Mouse (Mus musculus): ENCODE measurements around the gene Slc9a3r1. TPM values are rescaled to one million over a fixed set of nuclear protein-coding genes. Genes with fewer than 3 reads are reported as not detected.

The Slc9a3r1 gene
- polyA plus RNA-seq, 1 experiment from 2014 or later: 24.6 TPM

- 5% methylated on average over 15 of the region's 15 CpGs for WGBS
- H3K4me3 ChIP-seq: peak overlapping the region; percentile 41
- no peaks in the 10 kb centered on the region for H3K9me3 ChIP-seq (replicated peaks)
- peak overlapping the region; percentile 70 for H3K4me2 ChIP-seq
- no peak overlapping the region for H3K27ac ChIP-seq
- no peaks in the 10 kb centered on the region for H3K36me3 ChIP-seq
- H3K9ac ChIP-seq: no peak overlapping the region
- H3K4me1 ChIP-seq (replicated peaks): peaks cover 18% of the 10 kb centered on the region
- peaks cover 47% of the 10 kb centered on the region for H3K27me3 ChIP-seq
- ATAC-seq (replicated peaks; ENCODE audit: insufficient number of reproducible peaks, insufficient read depth, low FRiP score, low read depth): 0 out of 2 replicates have a peak, but pooled peaks have one; percentile 35
These were observed 11.2 kb upstream of the Slc9a3r1 start for GRCm38 (mm10) chr11:115151755-115152429.

GRCm38 (mm10) chr11:115153088-115153487 is 10.1 kb upstream of the Slc9a3r1 start:
- peaks cover 46% of the 10 kb centered on the region for H3K27me3 ChIP-seq
- no peak overlapping the region for H3K4me2 ChIP-seq

GRCm38 (mm10) chr11:115153699-115154292 is 9.3 kb upstream of the Slc9a3r1 start:
- no peak overlapping the region for H3K9ac ChIP-seq
- H3K27ac ChIP-seq: no peak overlapping the region
- peaks cover 27% of the 10 kb centered on the region for H3K4me1 ChIP-seq (replicated peaks)
- H3K9me3 ChIP-seq (replicated peaks): no peaks in the 10 kb centered on the region
- H3K4me2 ChIP-seq: peak overlapping the region; percentile 60
- under 1% methylated on average over 35 of the region's 35 CpGs for WGBS
- peak overlapping the region; percentile 40 for H3K4me3 ChIP-seq
- H3K27me3 ChIP-seq: peaks cover 46% of the 10 kb centered on the region
- no peaks in the 10 kb centered on the region for H3K36me3 ChIP-seq
- peak; percentile 68 for ATAC-seq (replicated peaks; ENCODE audit: insufficient number of reproducible peaks, insufficient read depth, low FRiP score, low read depth)

More at GRCm38 (mm10) chr11:115153088-115153487, 10.1 kb upstream of the Slc9a3r1 start:
- Histone ChIP-seq H3K9me3 (replicated peaks) (no peaks in the 10 kb centered on the region), H3K27ac (no peak overlapping the region), H3K9ac (no peak overlapping the region), H3K4me3 (no peak overlapping the region), H3K36me3 (no peaks in the 10 kb centered on the region), H3K4me1 (replicated peaks) (peaks cover 20% of the 10 kb centered on the region)
- 70% methylated on average over 9 of the region's 9 CpGs for WGBS
- no peak for ATAC-seq (replicated peaks; ENCODE audit: insufficient number of reproducible peaks, insufficient read depth, low FRiP score, low read depth)

GRCm38 (mm10) chr11:115155053-115155634 is 8.0 kb upstream of the Slc9a3r1 start:
- H3K4me3 ChIP-seq: no peak overlapping the region
- 11% methylated on average over 5 of the region's 5 CpGs for WGBS
- H3K9me3 ChIP-seq (replicated peaks): no peaks in the 10 kb centered on the region
- peaks cover 46% of the 10 kb centered on the region for H3K27me3 ChIP-seq
- H3K4me2 ChIP-seq: no peak overlapping the region
- H3K4me1 ChIP-seq (replicated peaks): peaks cover 27% of the 10 kb centered on the region
- no peak for ATAC-seq (replicated peaks; ENCODE audit: insufficient number of reproducible peaks, insufficient read depth, low FRiP score, low read depth)
- H3K36me3 ChIP-seq: no peaks in the 10 kb centered on the region
- H3K9ac ChIP-seq: no peak overlapping the region
- no peak overlapping the region for H3K27ac ChIP-seq

GRCm38 (mm10) chr11:115157933-115158719 is 5.0 kb upstream of the Slc9a3r1 start:
- H3K4me3 ChIP-seq: no peak overlapping the region
- H3K36me3 ChIP-seq: no peaks in the 10 kb centered on the region
- WGBS: 14% methylated on average over 12 of the region's 12 CpGs

GRCm38 (mm10) chr11:115160016-115160797 is 2.9 kb upstream of the Slc9a3r1 start:
- Histone ChIP-seq H3K27me3 (peaks cover 27% of the 10 kb centered on the region), H3K4me3 (no peak overlapping the region), H3K4me2 (no peak overlapping the region), H3K9me3 (replicated peaks) (no peaks in the 10 kb centered on the region), H3K4me1 (replicated peaks) (peaks cover 41% of the 10 kb centered on the region), H3K27ac (no peak overlapping the region), H3K9ac (no peak overlapping the region), H3K36me3 (no peaks in the 10 kb centered on the region)
- ATAC-seq (replicated peaks; ENCODE audit: insufficient number of reproducible peaks, insufficient read depth, low FRiP score, low read depth): no peak
- WGBS: 60% methylated on average over 11 of the region's 11 CpGs

More at GRCm38 (mm10) chr11:115157933-115158719, 5.0 kb upstream of the Slc9a3r1 start:
- Histone ChIP-seq H3K27me3 (peaks cover 39% of the 10 kb centered on the region), H3K9me3 (replicated peaks) (no peaks in the 10 kb centered on the region), H3K9ac (no peak overlapping the region), H3K4me1 (replicated peaks) (peaks cover 38% of the 10 kb centered on the region), H3K4me2 (peak overlapping the region; percentile 36), H3K27ac (peak overlapping the region; percentile 67)
- ATAC-seq (replicated peaks; ENCODE audit: insufficient number of reproducible peaks, insufficient read depth, low FRiP score, low read depth): peak; percentile 15; the same call in 1 of the 2 replicates

- ATAC-seq (replicated peaks; ENCODE audit: insufficient number of reproducible peaks, insufficient read depth, low FRiP score, low read depth): no peak
- Histone ChIP-seq H3K9me3 (replicated peaks) (no peaks in the 10 kb centered on the region), H3K4me1 (replicated peaks) (peaks cover 43% of the 10 kb centered on the region), H3K27me3 (peaks cover 26% of the 10 kb centered on the region), H3K36me3 (no peaks in the 10 kb centered on the region), H3K4me2 (no peak overlapping the region), H3K9ac (no peak overlapping the region), H3K27ac (no peak overlapping the region; the same call in 1 of the 2 replicates), H3K4me3 (no peak overlapping the region)
- WGBS: 27% methylated on average over 10 of the region's 10 CpGs
These were observed 2.1 kb upstream of the Slc9a3r1 start for GRCm38 (mm10) chr11:115160883-115161577.

- ATAC-seq (replicated peaks; ENCODE audit: insufficient number of reproducible peaks, insufficient read depth, low FRiP score, low read depth): no peak
- Histone ChIP-seq H3K27ac (no peak overlapping the region; the same call in 1 of the 2 replicates), H3K27me3 (peaks cover 20% of the 10 kb centered on the region), H3K4me2 (peak overlapping the region; percentile 92; the same call in 1 of the 2 replicates), H3K4me1 (replicated peaks) (peaks cover 43% of the 10 kb centered on the region), H3K4me3 (no peak overlapping the region), H3K9ac (no peak overlapping the region), H3K9me3 (replicated peaks) (no peaks in the 10 kb centered on the region), H3K36me3 (no peaks in the 10 kb centered on the region)
- WGBS: 41% methylated on average over 9 of the region's 9 CpGs
These were observed 1.4 kb upstream of the Slc9a3r1 start for GRCm38 (mm10) chr11:115161578-115162204.

GRCm38 (mm10) chr11:115162205-115162601 is 938 bp upstream of the Slc9a3r1 start:
- Histone ChIP-seq H3K9ac (no peak overlapping the region), H3K27ac (peak overlapping the region; percentile 76), H3K4me2 (peak overlapping the region; percentile 92), H3K27me3 (peaks cover 15% of the 10 kb centered on the region), H3K4me3 (peak overlapping the region; percentile 72), H3K36me3 (no peaks in the 10 kb centered on the region), H3K4me1 (replicated peaks) (peaks cover 43% of the 10 kb centered on the region), H3K9me3 (replicated peaks) (no peaks in the 10 kb centered on the region)
- ATAC-seq (replicated peaks; ENCODE audit: insufficient number of reproducible peaks, insufficient read depth, low FRiP score, low read depth): no peak
- 22% methylated on average over 9 of the region's 9 CpGs for WGBS
